Mouse (Mus musculus) spleen, adult 12 weeks (tissue): ENCODE data around the gene Olfr1095.

Experiments
- DNase-seq: peaks from one replicate; pipeline ENCODE4 v3.0.0; 2022; ENCODE audit warnings: low spot score

Olfr1095 gene

GRCm38 (mm10) chr2:86851596-86851995 is at the start of gene Olfr1095:
TSS of gene Olfr1095 (minus strand) at chr2:86851696.
- no peak for DNase-seq

- no peak for DNase-seq
Measured at GRCm38 (mm10) chr2:86892116-86892515, 40.6 kb upstream of the Olfr1095 start, which contains the start of gene Olfr1097. TSS of gene Olfr1097 (minus strand) at chr2:86892216.

GRCm38 (mm10) chr2:86874702-86875101 is 23.2 kb upstream of the Olfr1095 start, which contains the start of gene Gm13723:
TSS of gene Gm13723 (minus strand) at chr2:86874802.
- no peak for DNase-seq

- no peak for DNase-seq
Measured at GRCm38 (mm10) chr2:86824363-86824762, 27.1 kb downstream of the Olfr1095 start, which contains the start of gene Olfr1094. TSS of gene Olfr1094 (plus strand) at chr2:86824663.

GRCm38 (mm10) chr2:86809918-86810317 is 41.6 kb downstream of the Olfr1095 start, which contains the start of gene Olfr141:
TSS of gene Olfr141 (minus strand) at chr2:86810018.
- no peak for DNase-seq
